Mouse (Mus musculus) v-Abl transformed pro-B cells (cell line): Measurements from ENCODE around the gene 5430403G16Rik.
"Not testable (repeated sequence)": the region's sequence is repeated elsewhere in the genome, so short reads cannot be mapped to it uniquely, and the experiment has no call there.

Experiments
- in situ Hi-C, 2 experiments: fragments of 400-800 bp; cut with MboI; formaldehyde crosslinking; loops; one replicate each; pipeline ENCODE4 v1.15.1; 2025; ENCODE audit not compliant: unreplicated experiment in 2 of 2

The 5430403G16Rik gene

GRCm38 (mm10) chr5:109690537-109691201 is at the start of gene 5430403G16Rik:
5430403G16Rik (minus strand) TSS chr5:109691041.
- in situ Hi-C loops = not testable (repeated sequence)

GRCm38 (mm10) chr5:109717341-109717740 is 26.5 kb upstream of the 5430403G16Rik start:
- in situ Hi-C loops = not testable (repeated sequence)

- in situ Hi-C loops = not testable (repeated sequence)
These were observed 544 bp upstream of the 5430403G16Rik start for GRCm38 (mm10) chr5:109691205-109691965.

- in situ Hi-C loops = loop anchor here in 1 of 2 experiments (10.0 kb wide), 1 partner anchor 182 kb away; no protein-coding TSS in a partner anchor
These were observed 7.9 kb downstream of the 5430403G16Rik start for GRCm38 (mm10) chr5:109682921-109683320.
